Mouse (Mus musculus): ENCODE results near the gene Cacna2d1.

Gene Cacna2d1

GRCm38 (mm10) chr5:15983354-15983753 lies 48.9 kb downstream of the Cacna2d1 start:
- DNase-seq (ENCODE audit: low read depth) = no peak

- no peak for DNase-seq (ENCODE audit: low read depth)
Measured at GRCm38 (mm10) chr5:15985228-15985858, 50.9 kb downstream of the Cacna2d1 start.

GRCm38 (mm10) chr5:15985901-15986300 lies 51.4 kb downstream of the Cacna2d1 start:
- no peak for DNase-seq (ENCODE audit: low read depth)

GRCm38 (mm10) chr5:15991428-15992139 lies 57.1 kb downstream of the Cacna2d1 start:
- DNase-seq (ENCODE audit: low read depth) = no peak

GRCm38 (mm10) chr5:15993252-15993944 lies 58.9 kb downstream of the Cacna2d1 start:
- no peak for DNase-seq (ENCODE audit: low read depth)

GRCm38 (mm10) chr5:15997190-15997589 lies 62.7 kb downstream of the Cacna2d1 start:
- no peak for DNase-seq (ENCODE audit: low read depth)

- no peak for DNase-seq (ENCODE audit: low read depth)
Measured at GRCm38 (mm10) chr5:15997769-15998168, 63.3 kb downstream of the Cacna2d1 start.

GRCm38 (mm10) chr5:16000917-16001316 lies 66.4 kb downstream of the Cacna2d1 start:
- no peak for DNase-seq (ENCODE audit: low read depth)

- no peak for DNase-seq (ENCODE audit: low read depth)
Measured at GRCm38 (mm10) chr5:16002431-16003063, 68.1 kb downstream of the Cacna2d1 start.

GRCm38 (mm10) chr5:16004305-16004704 lies 69.8 kb downstream of the Cacna2d1 start:
- DNase-seq (ENCODE audit: low read depth) = no peak

GRCm38 (mm10) chr5:16006964-16007363 lies 72.5 kb downstream of the Cacna2d1 start:
- no peak for DNase-seq (ENCODE audit: low read depth)

- no peak for DNase-seq (ENCODE audit: low read depth)
Measured at GRCm38 (mm10) chr5:16013649-16014048, 79.2 kb downstream of the Cacna2d1 start.

GRCm38 (mm10) chr5:16014392-16014791 lies 79.9 kb downstream of the Cacna2d1 start:
- no peak for DNase-seq (ENCODE audit: low read depth)

GRCm38 (mm10) chr5:16024626-16025417 lies 90.3 kb downstream of the Cacna2d1 start:
- DNase-seq (ENCODE audit: low read depth) = no peak

GRCm38 (mm10) chr5:16028881-16029280 lies 94.4 kb downstream of the Cacna2d1 start:
- no peak for DNase-seq (ENCODE audit: low read depth)

GRCm38 (mm10) chr5:16029481-16029880 lies 95.0 kb downstream of the Cacna2d1 start:
- DNase-seq (ENCODE audit: low read depth) = no peak

- DNase-seq (ENCODE audit: low read depth) = no peak
Measured at GRCm38 (mm10) chr5:16033569-16033968, 99.1 kb downstream of the Cacna2d1 start.

GRCm38 (mm10) chr5:16035259-16035658 lies 100.8 kb downstream of the Cacna2d1 start:
- DNase-seq (ENCODE audit: low read depth) = no peak

GRCm38 (mm10) chr5:16045147-16045878 lies 110.8 kb downstream of the Cacna2d1 start:
- no peak for DNase-seq (ENCODE audit: low read depth)

GRCm38 (mm10) chr5:16047452-16048191 lies 113.1 kb downstream of the Cacna2d1 start:
- no peak for DNase-seq (ENCODE audit: low read depth)
